Mouse (Mus musculus): ENCODE data around the gene Fggy. TPM values are rescaled to one million over a fixed set of nuclear protein-coding genes. Genes with fewer than 3 reads are reported as not detected.

Gene Fggy
- polyA plus RNA-seq, 1 experiment: 5.7 TPM

DNA sequence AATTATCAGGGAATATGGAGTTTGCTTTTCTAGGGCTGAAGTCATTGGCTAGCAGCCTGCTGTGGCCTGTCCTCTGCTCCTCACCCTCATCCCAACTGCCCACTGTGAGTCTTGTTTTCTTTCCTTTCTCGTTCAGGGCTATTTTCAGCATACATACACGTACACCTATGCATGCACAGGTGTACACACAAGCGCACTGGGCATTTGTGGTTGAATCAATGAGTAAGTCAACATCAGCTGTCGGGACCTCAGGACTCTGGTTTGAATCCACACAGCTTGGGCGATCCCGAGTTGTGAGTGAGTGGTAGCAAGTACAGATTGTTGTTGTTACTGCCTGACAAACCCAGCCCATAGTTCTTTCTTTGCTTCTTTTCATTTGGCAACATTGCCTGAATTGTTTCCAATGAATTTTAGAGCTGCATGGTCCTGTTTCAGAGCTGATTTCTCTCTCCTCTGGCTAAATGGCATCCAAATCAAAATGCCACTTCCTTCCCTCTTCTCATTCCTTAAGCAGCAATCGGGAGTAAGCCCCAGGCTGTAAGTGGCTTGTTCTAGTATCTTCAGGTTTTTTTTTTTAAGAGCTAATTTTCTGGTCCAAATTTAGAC is 109.1 kb downstream of the Fggy start:
- TF ChIP-seq CTCF (IDR thresholded peaks at IDR 0.05; ENCODE audit: control insufficient read depth, insufficient read depth, insufficient replicate concordance, low read depth, low read length): no peak
- no peak for TF ChIP-seq POLR2A (IDR thresholded peaks at IDR 0.05; ENCODE audit: control insufficient read depth, low read depth, low read length)
- Histone ChIP-seq H3K27ac (ENCODE audit: control insufficient read depth, insufficient read depth, low read depth, low read length) (no peak overlapping the region), H3K27me3 (ENCODE audit: control insufficient read depth, insufficient read depth, low read length) (no peaks in the 10 kb centered on the region), H3K4me1 (ENCODE audit: control insufficient read depth, insufficient read depth, low read length) (no peaks in the 10 kb centered on the region), H3K4me3 (ENCODE audit: control insufficient read depth, low read depth, low read length) (no peak overlapping the region), H3K36me3 (ENCODE audit: control insufficient read depth, insufficient read depth, low read length) (no peaks in the 10 kb centered on the region)

DNA sequence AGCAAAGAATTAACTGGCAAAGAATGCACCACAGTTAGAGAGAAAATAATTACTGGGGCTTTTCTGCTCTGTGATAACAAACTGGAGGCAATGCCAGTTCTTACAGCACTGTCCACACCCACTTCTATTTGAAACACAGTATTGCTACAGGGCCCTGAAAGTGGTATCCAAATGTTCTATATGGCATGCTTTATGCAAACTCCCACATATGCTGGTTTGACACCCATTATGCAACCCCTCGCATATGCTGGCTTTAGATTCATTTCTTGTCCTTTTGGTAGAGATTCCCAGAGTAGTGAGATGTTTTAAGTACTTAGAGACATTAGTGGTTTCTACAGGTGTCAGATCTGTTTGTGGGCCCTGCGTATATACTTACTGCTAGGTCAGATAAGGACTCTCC is 109.6 kb downstream of the Fggy start:
- H3K36me3 ChIP-seq (ENCODE audit: control insufficient read depth, insufficient read depth, low read length): no peaks in the 10 kb centered on the region

DNA sequence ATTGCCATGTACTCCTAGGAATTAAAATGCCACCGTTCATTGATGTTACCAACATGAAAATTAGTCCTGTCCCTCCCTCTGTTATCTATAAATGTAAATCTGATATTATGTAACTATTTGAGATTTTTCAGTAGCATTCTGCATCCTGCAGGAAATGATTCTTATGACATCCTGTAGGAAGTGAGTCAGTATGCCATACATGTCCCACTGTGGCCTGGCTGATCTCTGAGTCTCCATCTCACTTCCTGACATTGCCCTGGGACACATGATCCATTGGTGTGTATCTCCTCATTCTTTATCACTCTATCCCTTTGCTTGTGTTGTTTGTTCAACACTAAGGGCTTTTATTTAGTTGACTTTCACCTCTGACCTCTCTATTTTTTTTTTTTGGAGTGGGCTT is 110.3 kb downstream of the Fggy start:
- no peaks in the 10 kb centered on the region for H3K36me3 ChIP-seq (ENCODE audit: control insufficient read depth, insufficient read depth, low read length)
- no peaks in the 10 kb centered on the region for H3K4me1 ChIP-seq (ENCODE audit: control insufficient read depth, insufficient read depth, low read length)
- no peak overlapping the region for H3K4me3 ChIP-seq (ENCODE audit: control insufficient read depth, low read depth, low read length)
- no peak overlapping the region for H3K27ac ChIP-seq (ENCODE audit: control insufficient read depth, insufficient read depth, low read depth, low read length)
- no peak for TF ChIP-seq POLR2A (IDR thresholded peaks at IDR 0.05; ENCODE audit: control insufficient read depth, low read depth, low read length)
- TF ChIP-seq CTCF (IDR thresholded peaks at IDR 0.05; ENCODE audit: control insufficient read depth, insufficient read depth, insufficient replicate concordance, low read depth, low read length): no peak
- no peaks in the 10 kb centered on the region for H3K27me3 ChIP-seq (ENCODE audit: control insufficient read depth, insufficient read depth, low read length)

More for the DNA sequence above, 109.6 kb downstream of the Fggy start:
- TF ChIP-seq CTCF (IDR thresholded peaks at IDR 0.05; ENCODE audit: control insufficient read depth, insufficient read depth, insufficient replicate concordance, low read depth, low read length) (no peak), POLR2A (IDR thresholded peaks at IDR 0.05; ENCODE audit: control insufficient read depth, low read depth, low read length) (no peak)
- no peaks in the 10 kb centered on the region for H3K27me3 ChIP-seq (ENCODE audit: control insufficient read depth, insufficient read depth, low read length)
- no peaks in the 10 kb centered on the region for H3K4me1 ChIP-seq (ENCODE audit: control insufficient read depth, insufficient read depth, low read length)
- H3K4me3 ChIP-seq (ENCODE audit: control insufficient read depth, low read depth, low read length): no peak overlapping the region
- no peak overlapping the region for H3K27ac ChIP-seq (ENCODE audit: control insufficient read depth, insufficient read depth, low read depth, low read length)

DNA sequence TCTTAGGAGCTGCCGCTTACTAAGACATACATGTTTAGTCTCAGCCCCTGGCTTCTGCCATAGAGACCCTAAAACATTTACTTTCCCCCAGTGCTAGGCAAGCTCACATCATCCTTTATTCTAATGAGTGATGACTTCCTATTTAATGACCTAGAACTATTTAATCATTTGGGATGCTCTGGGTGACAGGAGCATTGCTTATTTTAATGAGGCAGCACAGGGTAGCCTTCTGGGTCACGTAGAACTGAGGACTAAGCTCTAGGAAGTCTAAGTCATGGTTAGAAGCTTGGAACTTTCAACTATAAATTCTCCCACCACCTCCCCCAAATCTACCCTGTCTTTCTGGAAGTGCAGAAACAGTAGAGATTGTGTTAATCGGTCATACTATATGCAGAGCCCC is 111.2 kb downstream of the Fggy start:
- no peaks in the 10 kb centered on the region for H3K36me3 ChIP-seq (ENCODE audit: control insufficient read depth, insufficient read depth, low read length)
- TF ChIP-seq CTCF (IDR thresholded peaks at IDR 0.05; ENCODE audit: control insufficient read depth, insufficient read depth, insufficient replicate concordance, low read depth, low read length) (no peak), POLR2A (IDR thresholded peaks at IDR 0.05; ENCODE audit: control insufficient read depth, low read depth, low read length) (no peak)

DNA sequence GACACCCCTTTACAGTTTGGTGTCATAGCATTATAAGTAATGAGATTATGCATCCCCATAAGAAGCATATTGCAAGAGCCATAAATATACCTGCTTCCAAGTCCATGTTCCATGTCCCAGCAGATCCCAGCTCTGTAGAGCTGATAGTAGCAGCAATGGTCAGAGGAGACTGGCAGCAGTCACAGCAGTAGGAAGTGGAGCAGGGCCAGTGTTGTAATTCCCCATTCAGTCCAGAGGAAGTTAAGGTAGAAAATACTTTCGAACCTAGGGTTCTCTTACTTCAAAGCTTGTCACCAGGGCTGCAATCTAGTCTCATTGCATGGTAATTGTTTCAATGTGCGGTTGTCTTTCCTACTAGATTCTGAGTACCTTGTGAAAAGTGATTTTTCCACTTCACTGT is 112.0 kb downstream of the Fggy start:
- Histone ChIP-seq H3K27ac (ENCODE audit: control insufficient read depth, insufficient read depth, low read depth, low read length) (no peak overlapping the region), H3K4me3 (ENCODE audit: control insufficient read depth, low read depth, low read length) (no peak overlapping the region), H3K36me3 (ENCODE audit: control insufficient read depth, insufficient read depth, low read length) (no peaks in the 10 kb centered on the region), H3K4me1 (ENCODE audit: control insufficient read depth, insufficient read depth, low read length) (no peaks in the 10 kb centered on the region), H3K27me3 (ENCODE audit: control insufficient read depth, insufficient read depth, low read length) (no peaks in the 10 kb centered on the region)
- TF ChIP-seq POLR2A (IDR thresholded peaks at IDR 0.05; ENCODE audit: control insufficient read depth, low read depth, low read length): no peak
- TF ChIP-seq CTCF (IDR thresholded peaks at IDR 0.05; ENCODE audit: control insufficient read depth, insufficient read depth, insufficient replicate concordance, low read depth, low read length): no peak

More for the DNA sequence above, 111.2 kb downstream of the Fggy start:
- Histone ChIP-seq H3K27me3 (ENCODE audit: control insufficient read depth, insufficient read depth, low read length) (no peaks in the 10 kb centered on the region), H3K27ac (ENCODE audit: control insufficient read depth, insufficient read depth, low read depth, low read length) (no peak overlapping the region), H3K4me1 (ENCODE audit: control insufficient read depth, insufficient read depth, low read length) (no peaks in the 10 kb centered on the region), H3K4me3 (ENCODE audit: control insufficient read depth, low read depth, low read length) (no peak overlapping the region)

DNA sequence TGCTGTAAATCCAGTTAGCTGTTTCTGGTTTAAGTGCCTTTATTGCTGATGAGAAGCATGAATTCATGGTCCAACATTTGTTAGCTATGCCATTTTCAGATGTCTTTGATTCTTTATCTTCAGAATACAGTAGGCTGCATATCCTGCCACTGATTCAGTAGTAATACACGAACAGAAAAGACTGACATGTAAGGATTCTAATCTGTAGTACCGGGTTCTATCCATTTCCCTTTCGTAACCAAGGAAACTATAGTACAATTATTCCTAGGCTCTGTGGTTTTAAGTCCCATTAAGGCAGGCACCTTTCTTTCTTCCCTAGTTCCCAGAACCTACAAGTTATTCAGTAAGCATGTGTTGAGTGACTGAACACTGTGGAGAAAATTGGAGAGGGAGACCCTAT is 113.3 kb downstream of the Fggy start:
- TF ChIP-seq CTCF (IDR thresholded peaks at IDR 0.05; ENCODE audit: control insufficient read depth, insufficient read depth, insufficient replicate concordance, low read depth, low read length) (no peak), POLR2A (IDR thresholded peaks at IDR 0.05; ENCODE audit: control insufficient read depth, low read depth, low read length) (no peak)
- H3K4me3 ChIP-seq (ENCODE audit: control insufficient read depth, low read depth, low read length): no peak overlapping the region
- H3K27ac ChIP-seq (ENCODE audit: control insufficient read depth, insufficient read depth, low read depth, low read length): no peak overlapping the region
- no peaks in the 10 kb centered on the region for H3K27me3 ChIP-seq (ENCODE audit: control insufficient read depth, insufficient read depth, low read length)
- H3K4me1 ChIP-seq (ENCODE audit: control insufficient read depth, insufficient read depth, low read length): no peaks in the 10 kb centered on the region
- no peaks in the 10 kb centered on the region for H3K36me3 ChIP-seq (ENCODE audit: control insufficient read depth, insufficient read depth, low read length)

DNA sequence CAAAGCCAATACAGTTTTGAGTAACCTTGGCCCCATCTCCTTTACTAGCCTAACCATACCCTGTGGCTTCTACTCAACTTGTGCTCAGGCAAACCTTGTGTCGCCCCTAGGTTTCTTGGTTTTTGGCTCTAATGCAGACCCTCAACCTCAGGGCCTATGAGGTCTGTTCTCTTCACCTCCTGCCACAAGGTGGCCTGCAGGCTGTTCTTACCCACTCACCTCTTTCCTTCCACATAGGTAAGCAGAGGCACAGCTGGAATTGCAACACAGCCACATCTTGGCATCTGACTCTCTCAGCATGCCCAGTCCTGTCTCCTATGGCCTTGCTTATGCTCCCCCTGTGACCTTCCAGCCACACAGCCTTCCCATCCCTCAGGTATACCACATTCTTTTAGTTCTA is 114.7 kb downstream of the Fggy start:
- H3K27me3 ChIP-seq (ENCODE audit: control insufficient read depth, insufficient read depth, low read length): no peaks in the 10 kb centered on the region
- TF ChIP-seq CTCF (IDR thresholded peaks at IDR 0.05; ENCODE audit: control insufficient read depth, insufficient read depth, insufficient replicate concordance, low read depth, low read length) (no peak), POLR2A (IDR thresholded peaks at IDR 0.05; ENCODE audit: control insufficient read depth, low read depth, low read length) (no peak)
- no peak overlapping the region for H3K4me3 ChIP-seq (ENCODE audit: control insufficient read depth, low read depth, low read length)
- H3K27ac ChIP-seq (ENCODE audit: control insufficient read depth, insufficient read depth, low read depth, low read length): no peak overlapping the region
- H3K4me1 ChIP-seq (ENCODE audit: control insufficient read depth, insufficient read depth, low read length): no peaks in the 10 kb centered on the region
- H3K36me3 ChIP-seq (ENCODE audit: control insufficient read depth, insufficient read depth, low read length): no peaks in the 10 kb centered on the region

DNA sequence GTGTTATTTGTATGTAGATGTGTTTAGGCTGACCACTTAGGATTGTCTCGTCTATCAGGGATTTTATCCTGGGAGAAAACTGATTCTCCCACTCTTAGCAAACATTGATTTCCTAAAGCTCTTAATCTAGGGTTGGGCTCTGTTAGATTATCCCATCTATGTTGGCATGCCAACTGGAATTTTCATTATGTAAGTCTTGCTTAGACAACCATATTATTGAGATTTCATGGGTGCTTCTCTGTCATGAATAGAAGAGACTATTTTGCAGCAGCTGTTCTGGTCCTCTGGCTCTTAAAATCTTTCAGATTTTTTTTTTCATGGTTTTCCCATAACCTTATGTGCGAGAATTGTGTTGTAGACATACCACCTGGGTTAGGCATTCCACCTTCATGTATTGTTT is 119.1 kb downstream of the Fggy start:
- Histone ChIP-seq H3K36me3 (ENCODE audit: control insufficient read depth, insufficient read depth, low read length) (no peaks in the 10 kb centered on the region), H3K27me3 (ENCODE audit: control insufficient read depth, insufficient read depth, low read length) (no peaks in the 10 kb centered on the region), H3K4me3 (ENCODE audit: control insufficient read depth, low read depth, low read length) (no peak overlapping the region), H3K4me1 (ENCODE audit: control insufficient read depth, insufficient read depth, low read length) (no peaks in the 10 kb centered on the region), H3K27ac (ENCODE audit: control insufficient read depth, insufficient read depth, low read depth, low read length) (no peak overlapping the region)
- no peak for TF ChIP-seq CTCF (IDR thresholded peaks at IDR 0.05; ENCODE audit: control insufficient read depth, insufficient read depth, insufficient replicate concordance, low read depth, low read length)
